Mouse (Mus musculus) megakaryocyte, embryonic 14.5 days (primary cell): Measurements from ENCODE around the gene C1qtnf4. TPM values are rescaled to one million over a fixed set of nuclear protein-coding genes. Genes with fewer than 3 reads are reported as not detected.

ENCODE experiments used
- H3K27me3 ChIP-seq: replicated peaks from 2 replicates; pipeline ENCODE3; 2012; ENCODE audit warnings: inconsistent platforms
- H3K36me3 ChIP-seq: replicated peaks from 2 replicates; pipeline ENCODE3; 2012; ENCODE audit warnings: low read length, inconsistent platforms, mixed read lengths
- H3K4me1 ChIP-seq: 2 replicates; pipeline ENCODE4 v1.6.1; 2012; ENCODE audit warnings: inconsistent platforms
- H3K4me3 ChIP-seq: replicated peaks from 2 replicates; pipeline ENCODE3; 2012; ENCODE audit warnings: moderate library complexity, mild to moderate bottlenecking, inconsistent platforms
- H3K9me3 ChIP-seq: 2 replicates; pipeline ENCODE4 v1.6.1; 2012; ENCODE audit warnings: inconsistent platforms
- FLI1 ChIP-seq: IDR thresholded peaks from 2 replicates; pipeline ENCODE4 v1.6.1; 2012; ENCODE audit warnings: low read length, inconsistent platforms, mixed read lengths
- GATA1 ChIP-seq: IDR thresholded peaks from 3 replicates; pipeline ENCODE4 v1.6.1; 2012; ENCODE audit warnings: mixed read lengths, low read length, inconsistent platforms, borderline replicate concordance
- polyA plus RNA-seq: library from polyadenylated mRNA; stranded (reverse); fragments of >175 nt; gene quantifications from 2 replicates; pipeline ENCODE4 v1.2.3, GENCODE M21; 2012; ENCODE audit warnings: low replicate concordance; ENCODE audit not compliant: insufficient read depth

C1qtnf4 gene
- polyA plus RNA-seq = 0.18 TPM in 1 of 2 replicates, not detected in the other

DNA sequence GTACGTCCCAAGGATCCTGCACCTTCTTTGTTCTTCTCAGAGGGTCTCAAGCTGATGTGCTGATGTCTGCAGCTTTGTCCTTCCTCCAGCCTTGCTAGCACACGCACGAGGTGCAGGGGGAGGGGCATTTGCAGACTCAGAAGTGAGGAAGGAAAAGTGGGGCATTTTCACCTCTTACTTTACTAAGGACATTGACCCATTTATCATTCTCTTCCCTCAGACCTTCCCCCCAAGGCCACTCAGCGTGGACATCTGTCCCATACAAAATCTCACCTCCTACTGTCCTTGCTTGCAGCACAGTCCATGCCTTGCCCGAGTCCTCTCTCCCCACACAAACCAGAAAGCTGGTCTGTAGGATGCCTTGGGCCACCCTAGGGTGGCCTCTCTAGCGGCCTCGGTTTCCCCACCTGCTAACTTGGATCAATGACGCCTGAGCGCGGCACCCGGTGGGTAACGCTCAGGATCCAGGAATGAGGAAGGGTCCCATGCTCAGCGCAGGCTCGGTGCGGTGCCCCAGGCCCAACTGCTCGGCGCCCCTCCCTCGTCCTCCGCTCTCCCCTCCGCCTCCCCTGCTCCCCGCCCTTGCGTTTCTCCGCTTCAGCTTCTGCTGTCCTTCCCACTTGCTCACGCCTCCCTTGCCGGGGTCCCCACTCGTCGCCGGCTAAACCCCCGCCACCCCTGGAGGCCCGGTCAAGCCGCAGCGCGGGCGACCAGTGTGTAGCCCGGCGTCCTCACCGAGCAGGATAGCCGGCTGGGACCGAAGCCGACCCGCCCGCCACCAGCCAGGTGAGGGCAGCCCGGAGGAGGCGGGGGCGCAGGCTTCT is at the start of gene C1qtnf4:
Gene C1qtnf4, plus strand, starts transcription at position 643 of the 824 bp plus-strand sequence.
- Histone ChIP-seq H3K9me3 (peaks cover 18% of the 10 kb centered on the region), H3K36me3 (no peaks in the 10 kb centered on the region), H3K27me3 (peaks cover 89% of the 10 kb centered on the region), H3K4me1 (peaks cover 42% of the 10 kb centered on the region), H3K4me3 (peak within 1 kb of the TSS; percentile 87)
- TF ChIP-seq GATA1 (no peak), FLI1 (no peak)

DNA sequence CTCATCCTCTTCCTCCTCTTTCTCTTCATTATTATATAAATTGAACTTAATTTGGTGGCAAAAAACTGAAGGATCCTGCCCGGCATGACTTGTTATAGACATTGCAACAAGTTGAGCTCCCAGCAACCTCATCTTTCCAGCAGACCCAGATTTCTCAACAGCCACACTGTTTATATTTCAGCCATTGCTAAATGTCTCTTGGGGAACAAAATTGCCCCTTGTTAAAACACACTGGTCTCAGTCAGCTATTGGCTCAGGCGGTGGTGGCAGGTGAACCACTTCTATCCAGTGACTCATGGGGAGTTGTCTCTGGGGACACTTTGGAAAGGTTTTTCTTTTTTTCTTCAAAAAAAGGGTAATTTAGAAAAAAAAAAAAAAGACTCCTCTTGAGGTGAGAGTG is 47.0 kb upstream of the C1qtnf4 start:
- Histone ChIP-seq H3K27me3 (peaks cover 7% of the 10 kb centered on the region), H3K4me3 (no peak overlapping the region), H3K36me3 (no peaks in the 10 kb centered on the region), H3K4me1 (no peaks in the 10 kb centered on the region; the same call in 1 of the 2 replicates), H3K9me3 (peaks cover 14% of the 10 kb centered on the region)
- TF ChIP-seq GATA1 (no peak), FLI1 (no peak)

DNA sequence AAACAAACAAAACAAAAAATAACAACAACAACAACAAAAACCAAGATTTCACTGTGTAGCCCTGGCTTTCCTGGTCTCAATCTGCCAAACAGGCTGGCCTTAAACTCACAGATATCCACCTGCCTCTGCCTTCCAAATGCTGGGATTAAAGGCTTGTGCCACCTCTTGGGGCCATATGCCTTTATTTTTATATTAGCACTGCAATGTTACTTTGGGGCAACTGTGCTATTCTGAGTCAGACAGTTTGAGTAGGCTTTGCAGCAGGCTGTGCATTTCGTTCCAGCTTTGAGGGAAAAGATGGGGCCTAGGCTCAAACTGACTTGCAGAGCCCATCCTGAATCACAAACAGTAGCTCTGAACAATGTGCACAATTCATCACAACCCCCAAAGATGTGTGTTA is 42.0 kb upstream of the C1qtnf4 start:
- Histone ChIP-seq H3K9me3 (peaks cover 14% of the 10 kb centered on the region), H3K4me1 (peaks cover 17% of the 10 kb centered on the region), H3K36me3 (no peaks in the 10 kb centered on the region), H3K27me3 (no peaks in the 10 kb centered on the region), H3K4me3 (no peak overlapping the region)
- no peak for TF ChIP-seq FLI1
- TF ChIP-seq GATA1 = no peak

DNA sequence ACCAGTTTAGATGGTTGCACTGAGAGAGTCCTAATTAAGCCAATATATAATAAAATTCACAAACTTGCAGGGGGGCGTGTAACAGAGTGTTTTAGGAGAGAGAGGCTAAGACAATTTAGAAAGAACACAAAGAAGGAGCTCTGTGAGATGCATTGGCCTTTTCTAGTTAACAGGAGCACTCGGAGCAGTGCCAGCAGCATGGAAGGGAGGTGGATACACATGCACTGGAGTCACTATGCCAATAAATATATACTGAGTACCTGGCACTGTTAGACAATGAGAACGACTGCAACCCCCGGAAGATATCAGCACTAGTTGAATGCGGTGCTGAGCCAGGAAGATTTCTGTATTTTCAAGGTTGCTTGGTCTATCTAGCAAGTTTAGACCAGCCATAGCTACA is 41.4 kb upstream of the C1qtnf4 start:
- no peaks in the 10 kb centered on the region for H3K27me3 ChIP-seq
- H3K9me3 ChIP-seq = peaks cover 14% of the 10 kb centered on the region
- TF ChIP-seq FLI1 = no peak
- TF ChIP-seq GATA1 = no peak

DNA sequence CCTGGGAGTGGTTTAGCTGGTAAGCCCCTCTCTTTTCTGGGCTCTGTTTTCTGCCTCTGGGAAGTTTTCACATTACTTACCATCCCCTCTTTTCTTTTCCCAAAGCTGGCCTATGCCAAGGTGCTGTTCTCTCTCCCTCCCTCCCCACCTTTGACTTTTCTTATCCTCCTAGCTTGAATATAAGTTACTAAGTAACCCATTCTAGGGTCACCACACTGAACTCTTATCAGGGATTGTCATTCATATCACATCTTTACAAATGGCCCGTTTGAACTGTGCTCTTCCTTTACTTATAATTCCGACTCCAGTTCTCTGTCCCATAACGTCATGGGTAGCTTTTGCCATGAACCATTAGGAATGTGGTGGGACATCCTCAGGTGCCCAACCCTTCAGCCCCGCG is 40.4 kb upstream of the C1qtnf4 start:
- peaks cover 24% of the 10 kb centered on the region for H3K4me1 ChIP-seq
- no peak overlapping the region for H3K4me3 ChIP-seq
- no peak for TF ChIP-seq FLI1
- no peak for TF ChIP-seq GATA1
- H3K9me3 ChIP-seq = peaks cover 10% of the 10 kb centered on the region
- peaks cover 13% of the 10 kb centered on the region for H3K36me3 ChIP-seq
- no peaks in the 10 kb centered on the region for H3K27me3 ChIP-seq

More for the DNA sequence above, 41.4 kb upstream of the C1qtnf4 start:
- peaks cover 3% of the 10 kb centered on the region for H3K36me3 ChIP-seq
- H3K4me3 ChIP-seq = no peak overlapping the region
- H3K4me1 ChIP-seq = peaks cover 20% of the 10 kb centered on the region

DNA sequence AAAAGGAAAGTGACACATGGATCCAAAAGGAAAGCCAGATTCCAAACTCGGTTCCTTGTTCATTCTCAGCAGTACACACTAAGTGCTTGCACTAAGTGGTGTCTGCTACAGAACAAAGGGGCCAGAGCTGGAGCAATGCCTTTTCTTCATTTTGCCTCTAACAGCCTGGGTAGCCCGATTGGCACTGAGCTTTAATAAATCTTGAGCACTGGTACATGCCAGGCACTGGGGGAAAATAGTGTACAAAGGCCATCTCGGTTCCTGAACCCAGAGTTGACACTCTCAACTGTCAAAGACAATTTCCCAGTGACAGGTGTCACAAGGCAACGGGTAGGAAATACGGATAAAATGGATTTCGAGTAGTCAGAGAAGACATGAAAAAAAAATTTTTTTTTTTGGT is 39.5 kb upstream of the C1qtnf4 start:
- Histone ChIP-seq H3K4me1 (peaks cover 31% of the 10 kb centered on the region), H3K4me3 (peak overlapping the region; percentile 100), H3K36me3 (peaks cover 22% of the 10 kb centered on the region), H3K27me3 (no peaks in the 10 kb centered on the region), H3K9me3 (peaks cover 5% of the 10 kb centered on the region; the same call in 1 of the 2 replicates)
- TF ChIP-seq GATA1 = no peak
- no peak for TF ChIP-seq FLI1

DNA sequence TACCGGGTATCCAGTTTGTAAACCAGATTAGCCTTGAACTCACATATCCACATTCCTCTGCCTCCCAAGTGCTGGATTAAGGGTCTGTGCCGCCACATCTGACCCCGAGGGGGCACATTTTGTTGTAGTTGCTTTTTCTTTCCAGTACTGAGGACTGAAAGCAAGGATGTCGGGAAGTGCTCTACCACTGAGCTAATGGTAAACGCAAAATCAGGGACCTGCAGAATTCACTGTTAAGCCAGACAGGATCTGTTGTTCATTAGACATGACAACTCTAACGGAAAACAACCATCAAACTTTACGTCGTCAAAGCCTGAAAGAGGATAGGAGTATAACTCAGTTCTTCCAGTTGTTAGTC is 39.1 kb upstream of the C1qtnf4 start:
- Histone ChIP-seq H3K9me3 (peaks cover 5% of the 10 kb centered on the region; the same call in 1 of the 2 replicates), H3K36me3 (peaks cover 26% of the 10 kb centered on the region), H3K4me1 (peaks cover 33% of the 10 kb centered on the region), H3K4me3 (peak overlapping the region; percentile 100), H3K27me3 (no peaks in the 10 kb centered on the region)
- TF ChIP-seq FLI1 = no peak
- no peak for TF ChIP-seq GATA1

DNA sequence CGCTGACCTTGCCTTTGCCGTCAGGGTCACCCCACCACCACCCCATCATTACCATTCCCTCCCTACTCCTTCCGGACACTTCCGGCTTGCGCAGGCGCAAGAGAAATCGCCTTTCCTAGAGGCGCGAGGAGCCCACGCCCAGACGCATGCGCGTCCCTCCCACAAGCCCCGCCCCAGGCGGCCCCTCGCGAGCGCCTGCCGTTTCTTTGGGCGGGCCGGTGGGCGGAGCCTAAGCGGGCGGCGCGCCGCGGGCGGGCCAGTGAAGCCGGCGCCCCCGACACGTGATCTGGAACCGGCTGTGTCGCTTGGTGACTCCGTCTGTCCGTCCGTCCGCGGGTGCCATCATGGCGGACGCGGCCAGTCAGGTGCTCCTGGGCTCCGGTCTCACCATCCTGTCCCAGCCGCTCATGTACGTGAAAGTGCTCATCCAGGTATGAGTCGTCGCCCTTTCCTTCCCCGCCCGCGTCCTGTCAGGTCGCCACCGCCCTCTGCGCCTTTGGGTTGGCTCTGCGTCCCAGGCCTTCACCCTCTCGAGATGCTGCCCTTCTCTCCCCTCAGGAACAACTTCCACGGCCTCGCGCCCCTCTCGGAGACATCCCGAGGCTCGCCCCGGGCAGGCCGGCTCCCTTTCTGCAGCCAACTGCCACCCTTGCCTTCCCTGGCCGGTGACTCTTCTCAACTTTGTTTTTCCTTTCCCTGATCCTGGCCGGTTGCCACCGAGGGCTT is 38.5 kb upstream of the C1qtnf4 start, which contains the start of gene Mtch2:
Gene Mtch2, plus strand, starts transcription at position 201 of the 726 bp plus-strand sequence.
- peaks cover 31% of the 10 kb centered on the region for H3K36me3 ChIP-seq
- TF ChIP-seq FLI1 (no peak), GATA1 (no peak)
- H3K9me3 ChIP-seq = peaks cover under 1% of the 10 kb centered on the region; the same call in 1 of the 2 replicates
- no peaks in the 10 kb centered on the region for H3K27me3 ChIP-seq
- H3K4me1 ChIP-seq = peaks cover 33% of the 10 kb centered on the region
- H3K4me3 ChIP-seq = peak within 1 kb of the TSS; percentile 100

DNA sequence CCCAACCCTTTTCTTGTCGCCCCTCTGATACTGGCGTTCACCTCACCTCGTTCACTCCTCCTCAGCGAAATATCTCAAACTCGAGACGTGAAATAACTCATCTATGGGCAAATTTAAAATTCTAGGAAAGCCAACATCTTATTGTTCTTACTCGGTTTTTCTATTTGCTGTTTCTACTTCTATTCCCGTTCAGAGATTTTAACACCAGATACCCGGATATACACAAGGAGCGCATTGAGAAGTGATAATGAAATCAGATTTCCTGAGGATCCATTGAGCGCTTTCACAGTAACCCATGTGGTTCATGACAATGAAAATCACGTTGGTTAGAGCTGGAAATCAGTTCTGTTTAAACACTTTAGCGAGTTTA is 38.0 kb upstream of the C1qtnf4 start:
- Histone ChIP-seq H3K36me3 (peaks cover 37% of the 10 kb centered on the region), H3K9me3 (no peaks in the 10 kb centered on the region), H3K4me1 (peaks cover 33% of the 10 kb centered on the region), H3K27me3 (no peaks in the 10 kb centered on the region), H3K4me3 (peak overlapping the region; percentile 100)
- no peak for TF ChIP-seq GATA1
- TF ChIP-seq FLI1 = no peak

DNA sequence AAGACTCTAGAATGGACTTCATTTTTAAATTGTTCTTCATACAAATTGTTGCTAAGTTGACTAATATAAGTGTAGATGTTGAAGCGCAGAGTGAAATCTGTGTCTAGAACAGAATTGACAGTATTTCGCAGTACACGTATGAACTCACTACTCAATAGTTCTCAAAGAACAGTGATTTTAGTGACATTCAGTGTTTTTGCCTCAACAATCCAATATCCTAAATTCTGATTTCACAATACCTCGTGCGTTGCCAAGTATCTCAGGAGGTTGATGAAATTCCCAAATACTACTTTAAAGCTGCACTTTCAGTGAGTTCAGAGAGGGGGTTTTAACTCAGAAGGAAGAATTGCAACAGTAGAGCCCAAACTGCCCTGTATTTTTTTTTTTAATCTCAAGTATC is 37.3 kb upstream of the C1qtnf4 start:
- Histone ChIP-seq H3K9me3 (no peaks in the 10 kb centered on the region), H3K4me3 (peak overlapping the region; percentile 17), H3K36me3 (peaks cover 43% of the 10 kb centered on the region), H3K4me1 (peaks cover 33% of the 10 kb centered on the region), H3K27me3 (no peaks in the 10 kb centered on the region)
- TF ChIP-seq FLI1 (no peak), GATA1 (no peak)
